Mouse (Mus musculus): ENCODE measurements around the gene Zfpm1.

DNA sequence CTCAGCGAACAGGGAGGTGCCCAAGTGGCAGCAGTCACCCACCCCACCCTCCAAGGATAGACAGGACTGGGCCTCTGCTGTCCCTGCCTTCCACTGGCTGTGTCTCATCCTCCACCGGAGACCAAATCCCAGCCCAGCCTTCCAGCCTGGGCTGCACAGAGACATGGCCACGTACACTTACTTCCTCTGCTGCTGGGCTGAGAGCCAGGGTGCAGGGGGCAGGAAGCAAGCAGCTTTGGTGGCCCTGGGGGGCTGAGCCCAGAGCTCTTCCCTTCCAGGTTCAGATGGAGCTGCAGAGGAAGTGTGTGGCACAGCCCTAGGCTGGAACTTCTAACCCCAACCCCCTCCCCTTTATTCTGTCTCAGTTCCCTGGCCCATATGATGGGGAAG, 49.2 kb downstream of the Zfpm1 start:
- TF ChIP-seq POLR2A (IDR thresholded peaks at IDR 0.05; ENCODE audit: extremely low read depth, insufficient read depth, low read length), result no peak
- TF ChIP-seq CTCF (IDR thresholded peaks at IDR 0.05; ENCODE audit: low read depth, low read length), result no peak

Measured in liver, adult 2 months (tissue).